Mouse (Mus musculus) kidney, postnatal 25 days (tissue): ENCODE measurements around the gene Zg16.
"Not testable (repeated sequence)": the region's sequence is repeated elsewhere in the genome, so short reads cannot be mapped to it uniquely, and the experiment has no call there.

ENCODE experiments used
- DNase-seq, 2 experiments: peaks; one replicate each; pipeline ENCODE4 v3.0.0; 2021; ENCODE audit warnings: mixed read lengths in 2 of 2

The Zg16 gene

DNA sequence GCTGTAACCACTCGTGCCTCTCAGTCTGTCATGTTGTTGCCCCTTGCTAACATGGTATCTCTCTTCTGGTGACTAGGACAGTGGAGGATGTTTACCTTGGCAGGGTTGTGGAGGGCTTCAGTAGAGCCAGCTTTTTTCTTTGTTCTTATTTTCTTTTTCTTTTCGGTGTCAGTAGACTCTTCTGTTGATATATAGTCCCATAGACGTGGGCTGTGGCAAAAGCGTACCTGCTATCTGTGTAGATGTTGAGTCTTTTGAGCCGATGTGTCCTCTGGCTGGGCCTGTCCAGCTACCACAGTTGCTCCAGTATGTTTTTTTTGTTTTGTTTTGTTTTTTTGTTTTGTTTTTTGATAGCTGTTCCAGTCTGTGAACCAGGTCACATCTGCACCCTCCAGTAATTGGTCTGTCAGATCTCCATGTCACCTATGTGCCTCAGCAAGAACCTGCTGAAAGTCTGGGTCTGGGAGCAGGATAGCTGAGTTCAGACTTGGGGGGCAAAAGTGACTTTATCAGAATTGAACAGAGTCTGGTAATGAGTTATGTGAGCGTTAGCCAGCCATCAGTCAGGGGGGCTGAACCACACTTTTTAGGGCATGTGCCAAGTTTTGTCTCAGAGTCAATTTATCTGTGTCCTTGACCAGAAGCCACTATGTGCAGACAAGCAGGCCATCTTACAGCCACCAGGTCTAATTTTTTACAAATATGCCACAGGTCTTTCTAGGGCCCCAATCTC, at the start of gene Zg16:
Zg16 (minus strand) TSS at position 51 of the 733 bp plus-strand sequence.
- DNase-seq: not testable (repeated sequence)

- no peak for DNase-seq
These were observed 49.3 kb upstream of the Zg16 start for GRCm38 (mm10) chr7:127136181-127137071.

DNA sequence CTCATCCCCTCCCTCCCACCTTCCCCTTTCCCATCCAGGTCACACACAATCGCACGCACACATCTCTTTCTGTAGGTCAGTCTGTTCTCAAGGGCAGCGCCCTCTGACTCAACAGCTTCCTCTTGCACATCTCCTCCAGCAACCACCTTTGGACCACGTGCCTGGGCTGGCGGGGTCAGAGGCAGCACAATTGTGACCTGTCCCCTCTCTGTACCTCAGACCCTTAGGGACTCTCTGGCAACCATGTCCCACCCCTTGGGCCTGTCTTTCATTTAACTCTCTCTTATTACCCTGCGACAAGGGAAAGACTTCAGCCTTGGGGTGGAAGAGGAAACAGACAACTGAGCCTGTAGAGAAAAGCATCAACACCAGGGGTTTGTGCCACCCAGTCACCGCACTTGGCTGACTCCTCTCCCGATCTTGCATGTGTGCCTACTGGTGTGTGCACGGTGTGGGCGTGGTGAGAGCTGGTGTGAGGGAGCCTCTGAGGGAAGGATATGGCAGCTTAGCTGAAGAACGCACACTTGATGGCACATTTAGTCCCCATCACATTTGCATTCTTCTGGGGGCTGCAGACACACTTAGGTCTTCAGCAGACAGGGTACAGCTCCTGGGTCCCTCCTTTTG, 47.8 kb upstream of the Zg16 start:
- no peak for DNase-seq

DNA sequence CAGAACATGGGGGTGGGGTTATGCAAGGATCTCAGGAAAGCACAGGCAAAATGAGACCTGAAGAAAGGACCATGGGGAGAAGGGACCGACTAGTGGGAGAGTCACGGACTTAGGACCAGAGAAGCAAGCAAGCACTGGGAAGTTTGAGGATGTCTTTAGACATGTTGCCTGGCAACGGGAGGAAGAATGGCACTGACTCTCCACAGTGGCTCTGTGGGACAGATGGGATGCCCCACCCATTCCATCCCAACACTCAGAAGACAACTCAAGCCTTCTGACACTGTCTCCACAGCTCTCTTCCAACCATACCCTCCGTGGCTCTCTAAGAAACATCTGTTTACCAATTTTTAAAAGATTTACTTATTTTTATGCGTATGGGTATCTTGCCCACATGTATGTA, 46.0 kb upstream of the Zg16 start:
- no peak for DNase-seq

- peak; percentile 57 to 66 for DNase-seq
These were observed 42.5 kb upstream of the Zg16 start for GRCm38 (mm10) chr7:127129638-127130037.

- peak; percentile 59 to 83 for DNase-seq
These were observed 34.8 kb upstream of the Zg16 start, which contains the start of gene Qprt for GRCm38 (mm10) chr7:127121911-127122270. Gene Qprt (minus strand): TSS chr7:127122226.

- peak; percentile 89 to 94 for DNase-seq
These were observed 34.2 kb upstream of the Zg16 start for GRCm38 (mm10) chr7:127121061-127121910.

- peak; percentile 23 to 77 for DNase-seq
These were observed 31.7 kb upstream of the Zg16 start for GRCm38 (mm10) chr7:127118671-127119445.

- DNase-seq: peak; percentile 55 to 71
These were observed 30.8 kb upstream of the Zg16 start for GRCm38 (mm10) chr7:127117948-127118347.

DNA sequence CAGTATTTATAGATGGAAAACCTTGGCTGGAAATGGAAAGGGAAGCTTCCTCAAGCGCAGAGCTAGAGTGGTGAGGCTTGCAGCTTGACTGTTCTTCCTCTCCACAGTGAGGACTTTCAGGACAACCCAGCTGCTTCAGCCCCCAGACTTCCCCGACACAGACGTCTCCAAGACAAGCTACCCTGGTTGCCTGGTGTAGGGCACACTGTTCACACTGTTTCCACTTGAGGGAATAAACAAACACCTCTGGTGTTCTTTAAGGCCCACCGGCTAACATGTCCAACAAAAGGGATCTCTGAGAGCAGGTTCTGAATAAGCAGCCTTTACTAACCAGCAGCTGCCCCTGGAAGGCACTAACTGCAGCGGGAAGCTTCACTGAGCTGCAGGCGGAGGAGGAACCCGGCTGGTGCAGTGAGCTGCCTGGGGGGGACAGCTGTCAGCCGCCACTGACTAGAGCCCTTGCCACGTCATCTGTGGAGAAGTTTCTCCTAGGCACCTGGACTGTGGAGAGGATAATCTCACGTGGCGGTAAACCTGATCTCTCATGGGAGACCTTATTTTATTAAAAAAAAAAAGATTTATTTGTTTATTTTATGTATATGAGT, 29.3 kb upstream of the Zg16 start:
- DNase-seq: no peak

DNA sequence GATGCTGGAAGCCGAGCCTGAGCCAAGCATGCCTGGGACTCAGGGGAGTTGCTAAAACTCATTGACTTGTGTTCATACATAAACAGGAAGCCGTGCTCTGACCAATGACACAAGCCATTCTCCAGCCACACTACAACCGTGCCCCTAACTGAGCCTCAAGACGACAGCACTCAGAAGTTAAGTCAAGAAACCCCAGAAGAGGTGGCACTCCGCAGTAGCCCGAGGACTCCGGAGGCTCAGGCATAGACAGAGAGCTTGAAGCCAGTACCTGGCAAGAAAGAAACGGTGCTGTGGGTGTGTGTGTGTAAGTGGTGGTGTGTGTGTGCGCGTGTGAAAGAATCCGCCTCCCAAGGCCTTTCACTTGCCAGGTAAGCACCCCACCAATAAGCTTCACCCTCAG, 27.8 kb upstream of the Zg16 start:
- no peak for DNase-seq

GRCm38 (mm10) chr7:127113614-127114259, 26.6 kb upstream of the Zg16 start:
- peak; percentile 71 for DNase-seq

GRCm38 (mm10) chr7:127112921-127113597, 25.9 kb upstream of the Zg16 start:
- DNase-seq: no peak

GRCm38 (mm10) chr7:127112251-127112841, 25.2 kb upstream of the Zg16 start:
- no peak for DNase-seq

DNA sequence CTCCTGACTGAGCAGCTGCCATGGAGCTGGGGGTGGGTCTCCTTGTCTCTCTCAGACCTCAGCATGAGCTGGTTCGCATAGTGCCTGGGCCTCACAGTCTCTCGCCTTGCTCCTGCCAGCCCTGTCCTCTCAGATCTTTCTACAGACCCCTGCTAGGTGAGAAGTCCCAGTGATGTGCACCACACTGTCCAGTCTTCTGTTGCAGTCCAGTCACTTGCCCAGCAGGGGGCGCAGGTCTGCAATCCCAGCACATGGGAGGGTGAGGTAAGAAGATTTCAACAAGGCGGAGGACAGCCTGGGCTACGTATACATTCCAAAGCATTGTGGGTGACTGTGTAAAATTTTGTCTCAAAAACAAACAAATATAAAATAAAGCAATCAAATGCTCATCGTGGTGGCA, 24.3 kb upstream of the Zg16 start:
- DNase-seq: peak; percentile 69

GRCm38 (mm10) chr7:127110239-127111007, 23.3 kb upstream of the Zg16 start:
- DNase-seq: peak; percentile 78 to 79

- no peak for DNase-seq
These were observed 18.4 kb upstream of the Zg16 start for GRCm38 (mm10) chr7:127105551-127105950.

GRCm38 (mm10) chr7:127104560-127105332, 17.6 kb upstream of the Zg16 start:
- DNase-seq: peak; percentile 79 to 85
